Mouse (Mus musculus): ENCODE data around the gene Rfesd. TPM values are rescaled to one million over a fixed set of nuclear protein-coding genes. Genes with fewer than 3 reads are reported as not detected.
A peak's percentile ranks its signal among the peaks of the same experiment; 100 is the strongest.

The Rfesd gene
- 17.2 and 18.5 TPM in 2 replicates for polyA plus RNA-seq (2015; fragmentation: Nextera tagmentation; extraction: Ambion mirVana)

GRCm38 (mm10) chr13:76017974-76018843, at the start of gene Rfesd:
Gene Rfesd (minus strand): TSS chr13:76018719.
- Histone ChIP-seq H3K9ac (peak within 1 kb of the TSS; percentile 74), H3K4me3 (peak within 1 kb of the TSS; percentile 63), H3K4me2 (peak within 1 kb of the TSS; percentile 61), H3K9me3 (no peaks in the 10 kb centered on the region), H3K36me3 (no peaks in the 10 kb centered on the region), H3K27ac (replicated peaks) (peak within 1 kb of the TSS; percentile 94), H3K4me1 (replicated peaks) (peaks cover 14% of the 10 kb centered on the region), H3K27me3 (no peaks in the 10 kb centered on the region)
- ATAC-seq (ENCODE audit: low FRiP score, low read depth) = peak; percentile 100
- under 1% methylated on average over 50 of the region's 50 CpGs for WGBS

DNA sequence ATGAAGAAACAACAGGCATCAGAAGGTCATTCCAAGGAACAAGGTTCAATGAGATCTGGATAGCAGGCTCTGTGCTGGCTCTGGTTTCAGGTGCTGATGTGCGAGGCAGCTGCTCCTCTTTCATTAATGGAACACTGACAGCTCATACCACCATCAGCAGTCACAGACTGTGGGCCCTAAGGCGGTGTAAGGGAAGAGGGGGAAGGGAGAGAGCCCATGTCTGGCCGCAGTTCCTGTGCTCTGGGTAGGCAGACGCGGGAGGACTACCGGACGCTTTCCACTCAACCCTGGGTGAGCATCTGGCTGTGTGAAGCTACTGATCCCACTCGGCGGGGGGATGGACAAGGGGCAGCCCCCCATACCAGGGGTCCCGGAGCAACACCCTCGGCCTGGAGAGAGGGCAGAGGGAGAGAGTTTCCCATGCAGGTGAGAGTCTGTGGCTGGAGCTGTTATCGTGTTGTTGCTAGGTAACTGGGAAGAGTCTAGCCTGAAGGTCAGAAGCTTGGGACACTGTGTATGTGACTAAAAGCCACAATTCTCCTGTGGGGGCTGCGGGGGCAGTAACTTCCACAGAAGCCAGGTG, 45.9 kb upstream of the Rfesd start:
- Histone ChIP-seq H3K4me1 (replicated peaks) (no peaks in the 10 kb centered on the region), H3K9ac (no peak overlapping the region), H3K27ac (replicated peaks) (no peak overlapping the region), H3K9me3 (no peaks in the 10 kb centered on the region), H3K36me3 (no peaks in the 10 kb centered on the region), H3K4me3 (no peak overlapping the region), H3K27me3 (no peaks in the 10 kb centered on the region), H3K4me2 (no peak overlapping the region)
- WGBS = 89% methylated on average over 13 of the region's 13 CpGs
- 0 out of 2 replicates have a peak, but pooled peaks have one; percentile 15 for ATAC-seq (ENCODE audit: low FRiP score, low read depth)

- no peak for ATAC-seq (ENCODE audit: low FRiP score, low read depth)
- Histone ChIP-seq H3K4me1 (replicated peaks) (no peaks in the 10 kb centered on the region), H3K4me3 (no peak overlapping the region), H3K27ac (replicated peaks) (no peak overlapping the region), H3K9me3 (no peaks in the 10 kb centered on the region), H3K27me3 (no peaks in the 10 kb centered on the region), H3K9ac (no peak overlapping the region), H3K36me3 (no peaks in the 10 kb centered on the region), H3K4me2 (no peak overlapping the region)
- 90% methylated on average over 4 of the region's 4 CpGs for WGBS
Observed at GRCm38 (mm10) chr13:76063548-76063947, 45.0 kb upstream of the Rfesd start.

DNA sequence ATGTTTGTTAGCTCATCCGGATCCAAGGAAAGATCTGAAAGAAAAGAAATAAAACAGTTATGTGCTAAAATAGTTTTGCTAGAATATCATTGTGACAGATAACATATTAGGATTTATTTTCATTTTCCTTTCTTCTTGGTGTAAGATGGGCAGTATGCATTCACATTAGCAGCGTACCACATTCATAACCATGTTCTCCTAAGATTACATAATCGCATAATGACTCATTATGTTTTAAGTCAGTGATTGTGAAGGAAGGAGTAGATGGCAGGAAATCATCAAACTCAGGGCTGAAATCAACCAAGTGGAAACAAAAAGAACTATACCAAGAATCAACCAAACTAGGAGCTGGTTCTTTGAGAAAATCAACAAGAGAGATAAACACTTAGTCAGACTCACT, 44.0 kb upstream of the Rfesd start:
- Histone ChIP-seq H3K9ac (no peak overlapping the region), H3K27ac (replicated peaks) (no peak overlapping the region), H3K36me3 (no peaks in the 10 kb centered on the region), H3K27me3 (peaks cover 8% of the 10 kb centered on the region; the same call in 1 of the 2 replicates), H3K4me2 (no peak overlapping the region), H3K4me3 (no peak overlapping the region), H3K4me1 (replicated peaks) (no peaks in the 10 kb centered on the region), H3K9me3 (no peaks in the 10 kb centered on the region)
- no peak for ATAC-seq (ENCODE audit: low FRiP score, low read depth)
- 98% methylated on average over 3 of the region's 3 CpGs for WGBS

- Histone ChIP-seq H3K36me3 (no peaks in the 10 kb centered on the region), H3K9ac (no peak overlapping the region), H3K9me3 (no peaks in the 10 kb centered on the region), H3K4me3 (no peak overlapping the region), H3K4me1 (replicated peaks) (no peaks in the 10 kb centered on the region), H3K27me3 (peaks cover 12% of the 10 kb centered on the region), H3K4me2 (no peak overlapping the region), H3K27ac (replicated peaks) (no peak overlapping the region)
- ATAC-seq (ENCODE audit: low FRiP score, low read depth) = no peak
- 89% methylated on average over 3 of the region's 3 CpGs for WGBS
Observed at GRCm38 (mm10) chr13:76062126-76062525, 43.6 kb upstream of the Rfesd start.

DNA sequence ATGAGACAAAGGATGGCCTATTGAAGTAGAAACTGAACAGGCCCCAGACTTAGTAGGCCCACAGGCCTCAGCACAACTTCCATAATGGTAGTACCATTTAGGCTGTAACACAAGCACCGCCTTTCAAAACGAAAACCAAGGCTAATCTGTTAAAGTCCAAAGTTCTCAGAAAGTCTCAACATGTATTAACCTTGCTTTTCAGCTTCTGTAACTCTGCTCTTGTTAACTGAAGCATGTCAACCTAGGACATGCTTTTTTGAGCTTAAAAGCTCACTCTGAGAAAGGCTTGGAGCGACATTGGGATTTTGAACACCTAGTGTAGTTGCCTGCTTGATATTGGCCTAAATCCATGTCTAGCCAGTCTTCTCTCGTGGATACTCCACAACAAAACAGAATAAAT, 41.1 kb upstream of the Rfesd start:
- Histone ChIP-seq H3K4me3 (no peak overlapping the region), H3K27ac (replicated peaks) (no peak overlapping the region), H3K9ac (no peak overlapping the region), H3K4me2 (no peak overlapping the region), H3K27me3 (peaks cover 15% of the 10 kb centered on the region), H3K9me3 (no peaks in the 10 kb centered on the region), H3K4me1 (replicated peaks) (peaks cover 12% of the 10 kb centered on the region), H3K36me3 (no peaks in the 10 kb centered on the region)
- ATAC-seq (ENCODE audit: low FRiP score, low read depth) = no peak
- 93% methylated on average over 4 of the region's 4 CpGs for WGBS

DNA sequence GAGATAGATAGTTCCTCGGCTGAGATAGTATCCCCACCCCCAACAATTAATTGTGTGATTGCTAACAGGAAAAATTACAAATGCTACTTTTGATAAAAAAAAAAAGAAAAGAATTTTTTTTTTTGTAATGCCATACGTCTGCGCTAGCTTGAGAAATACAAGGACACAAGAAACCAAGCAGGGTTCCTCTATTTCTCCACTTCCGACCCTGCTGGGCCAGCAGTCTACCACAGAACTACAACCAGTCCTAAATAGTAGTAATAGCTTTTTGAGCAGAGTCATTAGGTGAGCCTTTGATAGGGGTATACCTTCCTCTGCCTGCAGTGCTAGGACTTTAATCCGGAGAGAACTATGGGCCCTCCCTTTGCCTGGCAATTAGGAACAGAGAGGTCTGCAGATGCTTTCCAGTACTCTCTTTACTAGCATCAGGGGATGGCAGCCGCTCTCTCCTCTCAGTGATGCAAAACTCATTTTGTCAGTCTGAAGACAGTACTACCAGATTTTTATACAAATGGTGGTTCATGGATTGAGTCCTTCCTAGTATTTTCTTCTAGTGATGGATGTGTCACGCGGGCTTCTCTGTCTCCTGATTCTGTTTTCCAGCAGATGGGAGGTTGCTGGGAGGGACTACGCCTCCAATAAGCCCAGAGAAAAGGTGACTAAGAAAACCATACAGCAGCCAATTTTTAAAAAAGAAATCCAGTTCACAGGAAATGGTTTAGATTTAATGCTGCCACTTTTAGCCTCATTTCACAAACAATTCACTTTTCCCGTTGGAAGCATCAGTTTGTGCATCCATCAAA, 38.9 kb upstream of the Rfesd start:
- Histone ChIP-seq H3K4me2 (peak overlapping the region; percentile 82), H3K4me3 (peak overlapping the region; percentile 54; the same call in 1 of the 2 replicates), H3K36me3 (no peaks in the 10 kb centered on the region), H3K9ac (no peak overlapping the region), H3K9me3 (no peaks in the 10 kb centered on the region), H3K4me1 (replicated peaks) (peaks cover 12% of the 10 kb centered on the region), H3K27ac (replicated peaks) (no peak overlapping the region), H3K27me3 (peaks cover 28% of the 10 kb centered on the region)
- no peak for ATAC-seq (ENCODE audit: low FRiP score, low read depth)
- 72% methylated on average over 10 of the region's 10 CpGs for WGBS

- H3K9me3 ChIP-seq = no peaks in the 10 kb centered on the region
- no peaks in the 10 kb centered on the region for H3K36me3 ChIP-seq
- peak within 1 kb of the TSS; percentile 82 for H3K4me2 ChIP-seq
- H3K27ac ChIP-seq (replicated peaks) = peak within 1 kb of the TSS; percentile 51
- peaks cover 28% of the 10 kb centered on the region for H3K27me3 ChIP-seq
- WGBS = 10% methylated on average over 10 of the region's 10 CpGs
- H3K9ac ChIP-seq = peak within 1 kb of the TSS; percentile 54
- H3K4me3 ChIP-seq = peak within 1 kb of the TSS; percentile 54
- ATAC-seq (ENCODE audit: low FRiP score, low read depth) = peak; percentile 39; the same call in 1 of the 2 replicates
- H3K4me1 ChIP-seq (replicated peaks) = peaks cover 12% of the 10 kb centered on the region
Observed at GRCm38 (mm10) chr13:76056896-76057266, 38.4 kb upstream of the Rfesd start, which contains the start of gene Gpr150. Gene Gpr150 (minus strand): TSS chr13:76056996.

DNA sequence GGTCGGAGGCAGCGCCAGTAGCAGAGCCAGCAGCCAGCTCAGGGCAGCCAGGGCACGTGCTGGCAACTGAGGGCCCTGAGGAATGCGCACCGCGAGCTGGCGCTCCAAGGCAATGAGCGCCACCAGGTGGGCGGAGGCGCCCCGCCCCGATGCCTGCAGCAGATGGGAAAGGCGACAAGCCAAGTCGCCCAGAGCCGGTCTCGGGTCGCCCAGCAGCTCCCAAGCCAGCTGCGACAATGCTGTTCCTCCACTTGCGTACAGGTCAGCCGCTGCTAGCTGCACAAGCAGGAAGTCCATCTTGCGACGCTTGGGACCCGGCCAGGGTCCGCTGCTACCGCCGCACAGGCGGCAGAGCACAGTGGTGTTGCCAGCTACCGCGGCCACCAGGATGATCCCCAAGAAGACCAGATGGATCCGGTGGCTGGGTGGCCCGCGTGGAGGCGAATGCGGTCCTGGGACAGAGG, 37.8 kb upstream of the Rfesd start:
- H3K36me3 ChIP-seq = no peaks in the 10 kb centered on the region
- H3K9ac ChIP-seq = peak overlapping the region; percentile 54
- peak; percentile 92 for ATAC-seq (ENCODE audit: low FRiP score, low read depth)
- WGBS = under 1% methylated on average over 34 of the region's 34 CpGs
- H3K4me3 ChIP-seq = peak overlapping the region; percentile 54
- H3K4me2 ChIP-seq = peak overlapping the region; percentile 82
- peaks cover 12% of the 10 kb centered on the region for H3K4me1 ChIP-seq (replicated peaks)
- H3K27ac ChIP-seq (replicated peaks) = peak overlapping the region; percentile 51
- H3K27me3 ChIP-seq = peaks cover 28% of the 10 kb centered on the region
- no peaks in the 10 kb centered on the region for H3K9me3 ChIP-seq

- Histone ChIP-seq H3K27me3 (peaks cover 28% of the 10 kb centered on the region), H3K36me3 (no peaks in the 10 kb centered on the region), H3K27ac (replicated peaks) (peak overlapping the region; percentile 51), H3K4me2 (peak overlapping the region; percentile 82), H3K4me3 (peak overlapping the region; percentile 54), H3K9ac (peak overlapping the region; percentile 54), H3K4me1 (replicated peaks) (peaks cover 12% of the 10 kb centered on the region), H3K9me3 (no peaks in the 10 kb centered on the region)
- peak; percentile 80 for ATAC-seq (ENCODE audit: low FRiP score, low read depth)
- WGBS = under 1% methylated on average over 59 of the region's 59 CpGs
Observed at GRCm38 (mm10) chr13:76055391-76056232, 37.1 kb upstream of the Rfesd start.

DNA sequence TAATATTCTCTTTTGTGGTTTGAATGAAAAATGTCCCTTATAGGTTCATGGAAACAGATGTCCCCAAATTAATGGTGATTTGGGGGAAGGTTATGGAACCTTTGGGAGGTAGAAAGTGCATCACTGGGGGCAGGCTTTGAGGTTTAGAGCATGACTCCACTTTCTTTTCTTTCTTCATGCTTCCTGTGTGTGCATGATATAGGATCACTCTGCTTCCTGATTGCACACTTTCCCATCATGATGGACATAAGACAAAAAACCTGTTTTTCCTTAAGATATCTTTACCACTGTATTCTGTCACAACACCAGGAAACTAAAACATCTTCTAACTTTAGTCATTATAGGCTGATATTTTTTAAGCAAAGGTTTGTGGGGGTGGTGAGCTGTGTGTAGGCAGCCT, 26.5 kb upstream of the Rfesd start:
- no peak overlapping the region for H3K27ac ChIP-seq (replicated peaks)
- no peak overlapping the region for H3K4me3 ChIP-seq
- H3K9me3 ChIP-seq = no peaks in the 10 kb centered on the region
- no peak overlapping the region for H3K9ac ChIP-seq
- ATAC-seq (ENCODE audit: low FRiP score, low read depth) = no peak
- H3K4me2 ChIP-seq = no peak overlapping the region
- H3K4me1 ChIP-seq (replicated peaks) = no peaks in the 10 kb centered on the region
- H3K27me3 ChIP-seq = no peaks in the 10 kb centered on the region
- no peaks in the 10 kb centered on the region for H3K36me3 ChIP-seq

Data from hindbrain, embryonic 15.5 days (tissue).